Mouse (Mus musculus): ENCODE results near the gene H13.
A peak's percentile ranks its signal among the peaks of the same experiment; 100 is the strongest.

Gene H13

DNA sequence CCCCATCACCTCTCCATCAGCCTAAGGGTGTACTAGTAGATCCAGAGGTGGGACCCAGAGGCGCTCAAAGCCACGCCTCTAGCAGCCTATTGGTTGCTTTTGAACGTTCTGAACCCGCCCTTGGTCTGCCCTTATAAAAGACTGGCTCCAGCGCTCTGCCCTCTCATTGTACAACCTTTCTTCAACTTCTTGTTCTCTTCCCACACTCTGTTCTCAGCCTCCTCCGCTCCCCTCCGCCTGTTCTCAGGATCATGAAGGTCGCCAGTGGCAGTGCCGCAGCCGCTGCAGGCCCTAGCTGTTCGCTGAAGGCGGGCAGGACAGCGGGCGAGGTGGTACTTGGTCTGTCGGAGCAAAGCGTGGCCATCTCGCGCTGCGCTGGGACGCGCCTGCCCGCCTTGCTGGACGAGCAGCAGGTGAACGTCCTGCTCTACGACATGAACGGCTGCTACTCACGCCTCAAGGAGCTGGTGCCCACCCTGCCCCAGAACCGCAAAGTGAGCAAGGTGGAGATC lies 66.9 kb downstream of the H13 start, which contains the start of gene Id1:
Id1 (plus strand) TSS at position 162 of the 512 bp plus-strand sequence.
- peak; percentile 94 for DNase-seq

- DNase-seq: peak; percentile 45 to 49
Observed at GRCm38 (mm10) chr2:152736748-152737147, 67.5 kb downstream of the H13 start.

DNA sequence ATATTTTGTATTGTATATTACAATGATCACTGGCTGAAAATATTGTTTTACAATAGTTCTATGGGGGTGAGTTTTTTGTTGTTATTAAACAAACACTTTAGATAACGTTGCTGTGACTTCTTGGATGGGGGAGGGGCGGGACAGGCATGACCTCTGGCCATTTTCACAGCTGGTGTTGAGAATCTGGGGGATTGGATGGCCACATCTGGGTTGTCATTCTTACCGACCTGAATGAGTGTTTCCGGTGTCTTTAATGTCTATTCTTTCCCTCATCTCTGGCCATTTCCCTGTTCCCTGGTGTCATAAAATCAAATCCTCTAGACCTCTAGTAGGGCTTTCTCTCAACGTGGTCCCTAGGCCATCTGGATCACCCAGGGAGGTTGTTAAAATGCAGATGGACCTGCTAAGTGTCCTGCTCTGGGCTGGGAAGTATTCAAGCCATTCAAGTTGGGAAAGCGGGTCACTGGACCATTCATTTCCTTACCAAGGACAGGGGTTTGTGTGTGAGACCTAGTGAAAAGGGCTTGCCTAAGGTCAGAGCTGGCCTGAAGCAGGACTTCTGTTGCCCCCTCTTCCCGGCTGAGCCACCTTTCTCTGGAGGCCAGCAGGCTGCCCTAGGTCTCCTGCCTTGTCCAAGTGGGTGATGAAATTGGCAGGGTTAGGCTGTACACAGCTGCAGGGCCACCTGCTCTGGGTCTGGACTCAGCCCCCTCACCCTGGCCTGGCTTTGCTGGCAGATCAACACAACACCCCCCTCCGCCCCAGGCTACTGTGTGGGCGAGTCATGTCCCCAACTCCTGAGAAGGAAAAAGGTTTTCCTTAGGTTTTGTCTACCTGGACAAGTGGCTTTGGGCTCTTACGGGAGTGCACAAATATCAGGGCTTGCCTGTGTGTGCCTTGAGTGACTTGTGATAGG lies 68.3 kb downstream of the H13 start:
- DNase-seq: peak; percentile 54 to 58

GRCm38 (mm10) chr2:152738341-152738740 lies 69.1 kb downstream of the H13 start:
- no peak for DNase-seq

GRCm38 (mm10) chr2:152739031-152739841 lies 70.0 kb downstream of the H13 start:
- peak; percentile 87 to 94 for DNase-seq

DNA sequence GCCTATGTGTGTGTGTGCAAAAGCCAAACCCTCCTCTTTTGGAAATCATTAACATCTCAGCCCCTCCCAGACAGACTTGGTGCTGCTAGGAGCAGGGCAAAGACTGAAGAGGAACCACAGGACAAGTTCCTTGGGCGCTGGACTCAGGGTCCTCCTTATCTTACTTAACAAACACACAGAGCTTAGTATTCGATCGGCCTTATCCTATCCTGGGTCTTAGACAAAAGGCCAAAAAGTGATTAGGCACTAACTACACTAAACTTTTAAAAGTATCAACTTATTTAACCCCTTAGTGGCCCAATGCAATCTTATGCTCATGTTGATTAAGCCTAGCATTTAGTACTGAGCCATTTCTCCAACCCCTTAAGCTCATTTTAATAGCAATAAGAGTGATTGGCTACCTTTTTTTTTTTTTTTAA lies 70.6 kb downstream of the H13 start:
- DNase-seq: no peak

DNA sequence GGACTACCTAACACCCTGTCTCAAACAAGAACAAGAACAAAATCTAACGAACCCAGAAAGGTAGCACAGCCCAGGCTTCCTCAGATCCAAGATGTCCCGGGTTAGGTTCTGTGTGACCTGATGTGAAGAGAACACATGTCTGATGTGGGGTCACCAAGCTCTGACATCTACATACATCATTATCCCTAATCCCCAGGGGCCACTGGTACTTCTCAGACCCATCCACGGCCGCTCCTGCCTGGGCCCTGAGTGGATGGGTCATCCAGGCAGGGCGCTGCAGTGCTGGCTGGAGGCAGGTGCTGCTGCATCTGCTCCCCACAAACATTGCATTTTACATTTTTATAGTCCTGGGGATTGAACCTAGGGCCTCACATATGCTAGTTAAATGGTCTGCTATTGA lies 71.2 kb downstream of the H13 start:
- DNase-seq: no peak

GRCm38 (mm10) chr2:152741153-152742041 lies 72.1 kb downstream of the H13 start:
- peak; percentile 93 to 94 for DNase-seq

DNA sequence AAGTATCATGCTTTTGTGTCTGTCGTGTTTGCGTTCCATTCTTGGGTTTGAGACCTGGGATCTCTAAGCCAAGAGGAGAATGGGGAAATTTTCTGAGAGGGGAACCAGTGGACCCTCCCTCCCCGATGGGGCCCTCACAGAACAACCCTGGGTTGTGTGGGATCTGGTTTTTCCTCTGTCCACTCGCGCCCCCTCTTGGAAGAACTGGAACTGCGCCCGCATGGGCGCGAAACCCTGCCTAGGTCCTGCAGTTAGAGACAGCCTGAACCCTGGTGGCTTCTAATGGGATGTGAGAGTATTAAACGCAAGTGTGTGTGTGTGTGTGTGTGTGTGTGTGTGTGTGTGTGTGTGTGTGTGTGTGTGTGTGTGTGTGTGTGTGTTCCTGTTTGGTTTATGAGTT lies 73.2 kb downstream of the H13 start:
- DNase-seq: peak; percentile 86 to 93

GRCm38 (mm10) chr2:152753944-152754711 lies 84.9 kb downstream of the H13 start, which contains the start of gene Cox4i2:
Gene Cox4i2 (plus strand): TSS chr2:152754173.
- DNase-seq: peak; percentile 51 to 63

- no peak for DNase-seq
Observed at GRCm38 (mm10) chr2:152756474-152757393, 87.5 kb downstream of the H13 start.

- DNase-seq: no peak
Observed at GRCm38 (mm10) chr2:152757478-152757877, 88.2 kb downstream of the H13 start.
